Mouse (Mus musculus): ENCODE data around the gene Bloc1s1. TPM values are rescaled to one million over a fixed set of nuclear protein-coding genes. Genes with fewer than 3 reads are reported as not detected.

The Bloc1s1 gene
- 10 to 100 TPM; 78.8 to 80.8 TPM for total RNA-seq (2021)
- long read RNA-seq, experiment 1, transcript Bloc1s1-201 (4 exons, 550 nt), result major isoform, 29 of 31 reads
- long read RNA-seq, experiment 1, partial matches to known transcripts, result 1 of 31 reads
- long read RNA-seq, experiment 1, other reads (novel, unspliced or antisense), result 0 of 31 reads
- long read RNA-seq, experiment 2, transcript Bloc1s1-201 (4 exons, 550 nt), result major isoform, 21 of 24 reads
- long read RNA-seq, experiment 2, partial matches to known transcripts, result 2 of 24 reads
- long read RNA-seq, experiment 2, other reads (novel, unspliced or antisense), result 0 of 24 reads

GRCm38 (mm10) chr10:128923935-128924334 is at the start of gene Bloc1s1:
TSS of gene Bloc1s1 (minus strand) at chr10:128924035.
- peak within 1 kb of the TSS; percentile 82 for H3K4me3 ChIP-seq
- TF ChIP-seq CTCF (IDR thresholded peaks at IDR 0.05), result no peak
- intact Hi-C loops (cut with DNase I), result no loop called here
- peak within 1 kb of the TSS; percentile 99 for H3K27ac ChIP-seq
- no peak for DNase-seq (ENCODE audit: extremely low spot score in 1 of 2, low spot score in 2 of 2)

- no peak for DNase-seq (ENCODE audit: extremely low spot score in 1 of 2, low spot score in 2 of 2)
- Histone ChIP-seq H3K27ac (no peak overlapping the region), H3K4me3 (no peak overlapping the region)
- intact Hi-C loops (cut with DNase I), result no loop called here
- no peak for TF ChIP-seq CTCF (IDR thresholded peaks at IDR 0.05)
Observed at GRCm38 (mm10) chr10:128972841-128973240, 49.0 kb upstream of the Bloc1s1 start.

GRCm38 (mm10) chr10:128970740-128971250 is 47.0 kb upstream of the Bloc1s1 start:
- H3K4me3 ChIP-seq, result no peak overlapping the region
- TF ChIP-seq CTCF (IDR thresholded peaks at IDR 0.05), result no peak
- intact Hi-C loops (cut with DNase I), result no loop called here
- DNase-seq (ENCODE audit: extremely low spot score in 1 of 2, low spot score in 2 of 2), result no peak
- no peak overlapping the region for H3K27ac ChIP-seq

GRCm38 (mm10) chr10:128968341-128968749 is 44.5 kb upstream of the Bloc1s1 start:
- intact Hi-C loops (cut with DNase I), result no loop called here
- no peak for TF ChIP-seq CTCF (IDR thresholded peaks at IDR 0.05)
- Histone ChIP-seq H3K4me3 (no peak overlapping the region), H3K27ac (no peak overlapping the region)
- no peak for DNase-seq (ENCODE audit: extremely low spot score in 1 of 2, low spot score in 2 of 2)

GRCm38 (mm10) chr10:128965871-128966270 is 42.0 kb upstream of the Bloc1s1 start:
- Histone ChIP-seq H3K4me3 (no peak overlapping the region), H3K27ac (no peak overlapping the region)
- intact Hi-C loops (cut with DNase I), result no loop called here
- DNase-seq (ENCODE audit: extremely low spot score in 1 of 2, low spot score in 2 of 2), result no peak
- TF ChIP-seq CTCF (IDR thresholded peaks at IDR 0.05), result no peak

GRCm38 (mm10) chr10:128964961-128965360 is 41.1 kb upstream of the Bloc1s1 start:
- intact Hi-C loops (cut with DNase I), result no loop called here
- TF ChIP-seq CTCF (IDR thresholded peaks at IDR 0.05), result no peak
- DNase-seq (ENCODE audit: extremely low spot score in 1 of 2, low spot score in 2 of 2), result no peak
- no peak overlapping the region for H3K4me3 ChIP-seq
- no peak overlapping the region for H3K27ac ChIP-seq

GRCm38 (mm10) chr10:128960590-128961584 is 37.1 kb upstream of the Bloc1s1 start, which contains the start of gene Mettl7b:
TSS of gene Mettl7b (minus strand) at chr10:128960988.
- intact Hi-C loops (cut with DNase I), result no loop called here
- no peak within 1 kb of the TSS for H3K27ac ChIP-seq
- no peak for TF ChIP-seq CTCF (IDR thresholded peaks at IDR 0.05)
- DNase-seq (ENCODE audit: extremely low spot score in 1 of 2, low spot score in 2 of 2), result no peak
- H3K4me3 ChIP-seq, result no peak within 1 kb of the TSS

GRCm38 (mm10) chr10:128960142-128960541 is 36.3 kb upstream of the Bloc1s1 start:
- H3K4me3 ChIP-seq, result no peak overlapping the region
- H3K27ac ChIP-seq, result no peak overlapping the region
- intact Hi-C loops (cut with DNase I), result no loop called here
- no peak for TF ChIP-seq CTCF (IDR thresholded peaks at IDR 0.05)
- DNase-seq (ENCODE audit: extremely low spot score in 1 of 2, low spot score in 2 of 2), result no peak

- no peak for DNase-seq (ENCODE audit: extremely low spot score in 1 of 2, low spot score in 2 of 2)
- intact Hi-C loops (cut with DNase I), result no loop called here
- Histone ChIP-seq H3K4me3 (no peak overlapping the region), H3K27ac (no peak overlapping the region)
- TF ChIP-seq CTCF (IDR thresholded peaks at IDR 0.05), result no peak
Observed at GRCm38 (mm10) chr10:128958340-128958739, 34.5 kb upstream of the Bloc1s1 start.

- Histone ChIP-seq H3K27ac (no peak overlapping the region), H3K4me3 (peak overlapping the region; percentile 9; the same call in 1 of the 2 replicates)
- intact Hi-C loops (cut with DNase I), result no loop called here
- DNase-seq (ENCODE audit: extremely low spot score in 1 of 2, low spot score in 2 of 2), result no peak
- TF ChIP-seq CTCF (IDR thresholded peaks at IDR 0.05), result no peak
Observed at GRCm38 (mm10) chr10:128950208-128950887, 26.5 kb upstream of the Bloc1s1 start.

- intact Hi-C loops (cut with DNase I), result no loop called here
- no peak for TF ChIP-seq CTCF (IDR thresholded peaks at IDR 0.05)
- Histone ChIP-seq H3K27ac (no peak overlapping the region), H3K4me3 (no peak overlapping the region)
- DNase-seq (ENCODE audit: extremely low spot score in 1 of 2, low spot score in 2 of 2), result no peak
Observed at GRCm38 (mm10) chr10:128947496-128947895, 23.7 kb upstream of the Bloc1s1 start.

Data from left cerebral cortex, adult 2 months (tissue).